7 mouse cellular contexts compared by ENCODE assay signal in genomic region chr14:77141324-77142282, GRCm38 (mm10). TPM values are rescaled to one million over a fixed set of nuclear protein-coding genes. Genes with fewer than 3 reads are reported as not detected.
DNase-seq lines count a peak whose midpoint lies in the region; ATAC-seq lines count a peak whose summit lies in the region.

No protein-coding gene starts in this region.

- peak; percentile 82 for DNase-seq in R1 (ENCODE audit: low read depth, low spot score)
- peak; percentile 73 to 85 for DNase-seq in cerebellum, adult 18-20 months
- DNase-seq in forelimb bud, embryonic 11.5 days (ENCODE audit: low read depth, low spot score) = peak; percentile 85
- peak; percentile 42 to 53 for DNase-seq in layer of hippocampus, postnatal 36 days
- DNase-seq in spleen, postnatal 10 days (ENCODE audit: low spot score in 2 of 2) = peak; percentile 35 to 79

- ATAC-seq in hindbrain, embryonic 13.5 days (ENCODE audit: low FRiP score) = peak; percentile 83
- peak; percentile 77; the same call in 1 of the 2 replicates for ATAC-seq in midbrain, embryonic 12.5 days (ENCODE audit: low FRiP score, low read depth)

- H3K4me1 ChIP-seq in hindbrain, embryonic 13.5 days (replicated peaks) = peaks cover 5% of the 10 kb centered on the region; the same call in 1 of the 2 replicates
- peaks cover 5% of the 10 kb centered on the region; the same call in 1 of the 2 replicates for H3K4me1 ChIP-seq in midbrain, embryonic 12.5 days

- no peak overlapping the region for H3K9ac ChIP-seq in hindbrain, embryonic 13.5 days
- no peak overlapping the region for H3K9ac ChIP-seq in midbrain, embryonic 12.5 days (replicated peaks)

- no peak overlapping the region for H3K4me3 ChIP-seq in hindbrain, embryonic 13.5 days
- H3K4me3 ChIP-seq in midbrain, embryonic 12.5 days = no peak overlapping the region

- no peak overlapping the region for H3K27ac ChIP-seq in hindbrain, embryonic 13.5 days
- H3K27ac ChIP-seq in midbrain, embryonic 12.5 days (replicated peaks) = no peak overlapping the region; the same call in 1 of the 2 replicates

- H3K36me3 ChIP-seq in hindbrain, embryonic 13.5 days = no peaks in the 10 kb centered on the region
- H3K36me3 ChIP-seq in midbrain, embryonic 12.5 days = no peaks in the 10 kb centered on the region

- H3K27me3 ChIP-seq in hindbrain, embryonic 13.5 days = 0 out of 2 replicates have a peak, but pooled peaks cover 5% of the 10 kb centered on the region
- H3K27me3 ChIP-seq in midbrain, embryonic 12.5 days = peaks cover 13% of the 10 kb centered on the region

- 32% methylated on average over 17 of the region's 17 CpGs for WGBS in hindbrain, embryonic 13.5 days
- WGBS in midbrain, embryonic 12.5 days = 32% methylated on average over 17 of the region's 17 CpGs

- no peak overlapping the region for H3K4me2 ChIP-seq in hindbrain, embryonic 13.5 days
- H3K4me2 ChIP-seq in midbrain, embryonic 12.5 days (replicated peaks) = no peak overlapping the region

- H3K9me3 ChIP-seq in hindbrain, embryonic 13.5 days = no peaks in the 10 kb centered on the region
- no peaks in the 10 kb centered on the region for H3K9me3 ChIP-seq in midbrain, embryonic 12.5 days

RNA-seq across cellular contexts. Expression of gene Enox1, which starts 15.0 kb away (rescaled TPM):
- 45.7 and 46.2 TPM in 2 replicates for polyA plus RNA-seq in hindbrain, embryonic 13.5 days (2015; fragmentation: Nextera tagmentation; extraction: Ambion mirVana)
- total RNA-seq in layer of hippocampus, postnatal 36 days (2021) = 10 to 100 TPM; 59.2 to 70.2 TPM
- 33.6 and 35.1 TPM in 2 replicates for polyA plus RNA-seq in midbrain, embryonic 12.5 days (2016; fragmentation: Nextera tagmentation; extraction: Ambion mirVana)
